Mouse (Mus musculus) adrenal gland, adult (tissue): Measurements from ENCODE around the gene Orc2.
A peak's percentile ranks its signal among the peaks of the same experiment; 100 is the strongest.

Source experiments
- DNase-seq, 2 experiments: peaks; one replicate each; pipeline ENCODE4 v3.0.0; 2022 to 2023; ENCODE audit warnings: low spot score in 1 of 2; ENCODE audit not compliant: inconsistent age in 2 of 2

The Orc2 gene

GRCm38 (mm10) chr1:58423371-58424248, 81.3 kb downstream of the Orc2 start, which contains the start of gene Clk1:
TSS of gene Clk1 (minus strand) at chr1:58424066.
- DNase-seq: peak; percentile 97 to 100

GRCm38 (mm10) chr1:58422879-58423278, 82.0 kb downstream of the Orc2 start:
- peak; percentile 40 to 80 for DNase-seq

- peak in 1 of 2 experiments; percentile 61 for DNase-seq
Measured at GRCm38 (mm10) chr1:58420961-58421360, 83.9 kb downstream of the Orc2 start.

GRCm38 (mm10) chr1:58420032-58420431, 84.9 kb downstream of the Orc2 start:
- peak in 1 of 2 experiments; percentile 47 for DNase-seq

- DNase-seq: no peak
Measured at GRCm38 (mm10) chr1:58416048-58416447, 88.9 kb downstream of the Orc2 start.

- peak in 1 of 2 experiments; percentile 53 for DNase-seq
Measured at GRCm38 (mm10) chr1:58415442-58415841, 89.5 kb downstream of the Orc2 start.
